Mouse (Mus musculus) liver, adult 2 months (tissue): ENCODE results near the gene Erg. TPM values are rescaled to one million over a fixed set of nuclear protein-coding genes. Genes with fewer than 3 reads are reported as not detected.

ENCODE experiments used
- DNase-seq: peaks from one replicate; pipeline ENCODE4 v3.0.0-alpha.2; 2011; ENCODE audit warnings: low read depth, low spot score; ENCODE audit errors: extremely low read depth
- H3K27ac ChIP-seq: fragments of 200-500 bp; replicated peaks from 2 replicates; pipeline ENCODE4 v1.5.1; 2012; ENCODE audit warnings: low read depth, mild to moderate bottlenecking, control low read depth, inconsistent platforms, low read length; ENCODE audit not compliant: insufficient read depth
- H3K27me3 ChIP-seq: fragments of 200-500 bp; 2 replicates; pipeline ENCODE4 v1.6.1; 2012; ENCODE audit warnings: mild to moderate bottlenecking, moderate library complexity, low read length, inconsistent platforms; ENCODE audit not compliant: control insufficient read depth, insufficient read depth
- H3K36me3 ChIP-seq: fragments of 200-500 bp; 2 replicates; pipeline ENCODE4 v1.6.1; 2012; ENCODE audit warnings: low read length, inconsistent platforms; ENCODE audit not compliant: control insufficient read depth, insufficient read depth
- H3K4me1 ChIP-seq: fragments of 200-500 bp; 2 replicates; pipeline ENCODE4 v1.6.1; 2011; ENCODE audit warnings: low read length; ENCODE audit not compliant: control insufficient read depth, insufficient read depth
- H3K4me3 ChIP-seq: fragments of 200-500 bp; 2 replicates; pipeline ENCODE4 v1.5.1; 2011; ENCODE audit warnings: low read depth, mild to moderate bottlenecking, control low read depth, low read length, moderate library complexity; ENCODE audit not compliant: insufficient read depth
- H3K79me2 ChIP-seq: fragments of 200-500 bp; 2 replicates; pipeline ENCODE4 v1.6.1; 2012; ENCODE audit warnings: inconsistent platforms, mild to moderate bottlenecking, low read length, moderate library complexity; ENCODE audit not compliant: control insufficient read depth, insufficient read depth
- H3K9ac ChIP-seq: fragments of 200-500 bp; 2 replicates; pipeline ENCODE4 v1.6.1; 2012; ENCODE audit warnings: low read depth, mild to moderate bottlenecking, control low read depth, inconsistent platforms, low read length
- CTCF ChIP-seq: fragments of 200-500 bp; IDR thresholded peaks from 2 replicates; pipeline ENCODE4 v1.5.1; 2011; ENCODE audit warnings: low read depth, low read length, control low read depth
- POLR2A ChIP-seq: fragments of 200-500 bp; IDR thresholded peaks from 2 replicates; pipeline ENCODE4 v1.6.1; 2011; ENCODE audit warnings: low read length, control low read depth; ENCODE audit not compliant: insufficient read depth; ENCODE audit errors: extremely low read depth
- WGBS: fragments of 180-500 bp; shearing (Covaris S2); methylation state at CpG from one replicate; pipeline ENCODE4 v1.1.7; 2018; 5-methylcytosine and 5-hydroxymethylcytosine counted together
- polyA plus RNA-seq: library from polyadenylated mRNA; depleted of rRNA; stranded (reverse); fragments of >200 nt; gene quantifications from 2 replicates; pipeline ENCODE4 v1.2.3, GENCODE M21; 2012
- total RNA-seq: library from RNA; depleted of rRNA; stranded (reverse); fragments of >200 nt; gene quantifications from 2 replicates; pipeline ENCODE4 v1.2.3, GENCODE M21; 2014

The Erg gene
- total and polyA plus RNA-seq, 2 experiments: 4.8 to 5.6 TPM

GRCm38 (mm10) chr16:95550496-95550895 lies 35.9 kb downstream of the Erg start:
- no peaks in the 10 kb centered on the region for H3K36me3 ChIP-seq
- H3K27ac ChIP-seq: no peak overlapping the region
- no peak overlapping the region for H3K4me3 ChIP-seq
- 92% methylated on average over 5 of the region's 5 CpGs for WGBS
- no peaks in the 10 kb centered on the region for H3K4me1 ChIP-seq
- TF ChIP-seq CTCF (no peak), POLR2A (no peak)
- no peak overlapping the region for H3K9ac ChIP-seq
- H3K79me2 ChIP-seq: no peaks in the 10 kb centered on the region
- no peak for DNase-seq
- no peaks in the 10 kb centered on the region for H3K27me3 ChIP-seq

- no peak for TF ChIP-seq POLR2A
- TF ChIP-seq CTCF: no peak
- no peaks in the 10 kb centered on the region for H3K79me2 ChIP-seq
- 82% methylated on average over 5 of the region's 5 CpGs for WGBS
- no peak for DNase-seq
- no peaks in the 10 kb centered on the region for H3K27me3 ChIP-seq
- no peak overlapping the region for H3K9ac ChIP-seq
- no peak overlapping the region for H3K27ac ChIP-seq
- no peak overlapping the region for H3K4me3 ChIP-seq
- H3K36me3 ChIP-seq: no peaks in the 10 kb centered on the region
- H3K4me1 ChIP-seq: no peaks in the 10 kb centered on the region
These were observed 41.6 kb downstream of the Erg start for GRCm38 (mm10) chr16:95544753-95545152.

GRCm38 (mm10) chr16:95543471-95543870 lies 42.9 kb downstream of the Erg start:
- no peak overlapping the region for H3K4me3 ChIP-seq
- no peak for TF ChIP-seq POLR2A
- no peak for TF ChIP-seq CTCF
- H3K27me3 ChIP-seq: no peaks in the 10 kb centered on the region
- no peaks in the 10 kb centered on the region for H3K36me3 ChIP-seq
- no peaks in the 10 kb centered on the region for H3K79me2 ChIP-seq
- no peak overlapping the region for H3K27ac ChIP-seq
- no peak overlapping the region for H3K9ac ChIP-seq
- no peaks in the 10 kb centered on the region for H3K4me1 ChIP-seq
- DNase-seq: no peak
- WGBS: 92% methylated on average over 12 of the region's 12 CpGs

GRCm38 (mm10) chr16:95535151-95535550 lies 51.2 kb downstream of the Erg start:
- no peaks in the 10 kb centered on the region for H3K27me3 ChIP-seq
- WGBS: 83% methylated on average over 3 of the region's 3 CpGs
- no peak overlapping the region for H3K4me3 ChIP-seq
- H3K27ac ChIP-seq: no peak overlapping the region
- no peaks in the 10 kb centered on the region for H3K4me1 ChIP-seq
- H3K9ac ChIP-seq: no peak overlapping the region
- no peak for DNase-seq
- H3K36me3 ChIP-seq: no peaks in the 10 kb centered on the region
- H3K79me2 ChIP-seq: no peaks in the 10 kb centered on the region
- TF ChIP-seq CTCF (no peak), POLR2A (no peak)

GRCm38 (mm10) chr16:95532387-95533077 lies 53.9 kb downstream of the Erg start:
- Histone ChIP-seq H3K27ac (no peak overlapping the region), H3K79me2 (no peaks in the 10 kb centered on the region), H3K36me3 (no peaks in the 10 kb centered on the region), H3K4me3 (no peak overlapping the region), H3K9ac (no peak overlapping the region), H3K4me1 (no peaks in the 10 kb centered on the region), H3K27me3 (no peaks in the 10 kb centered on the region)
- TF ChIP-seq CTCF (no peak), POLR2A (no peak)
- DNase-seq: no peak
- WGBS: 81% methylated on average over 13 of the region's 13 CpGs

- Histone ChIP-seq H3K4me1 (no peaks in the 10 kb centered on the region), H3K9ac (no peak overlapping the region), H3K79me2 (no peaks in the 10 kb centered on the region), H3K27ac (no peak overlapping the region), H3K36me3 (no peaks in the 10 kb centered on the region), H3K4me3 (no peak overlapping the region), H3K27me3 (no peaks in the 10 kb centered on the region)
- WGBS: 89% methylated on average over 2 of the region's 2 CpGs
- TF ChIP-seq CTCF: no peak
- no peak for TF ChIP-seq POLR2A
- no peak for DNase-seq
These were observed 58.8 kb downstream of the Erg start for GRCm38 (mm10) chr16:95527561-95527960.
